Mouse (Mus musculus) heart, embryonic 13.5 days (tissue): ENCODE measurements at regions not wholly inside any gene's neighbourhood (a gene's known extent, or its start where the extent isn't known, plus 50 kb on each side); places are given as distances from the start of the nearest gene placed in this dataset.

Source experiments
- ATAC-seq: fragments of 200-750 bp; cut with Nextera tagmentation; 2 replicates; pipeline ENCODE4 v1.8.0; 2017; ENCODE audit warnings: moderate TSS enrichment; ENCODE audit not compliant: insufficient number of reproducible peaks, low FRiP score, low TSS enrichment; ENCODE audit errors: extremely low read depth
- H3K27ac ChIP-seq: fragments of 300-500 bp; sonication (generic); replicated peaks from 2 replicates; pipeline ENCODE4 v1.5.1; 2015; ENCODE audit warnings: moderate library complexity, mild to moderate bottlenecking, inconsistent platforms
- H3K27me3 ChIP-seq: fragments of 300-500 bp; sonication (generic); replicated peaks from 2 replicates; pipeline ENCODE4 v1.6.1; 2015; ENCODE audit warnings: mild to moderate bottlenecking, inconsistent platforms
- H3K36me3 ChIP-seq: fragments of 300-500 bp; sonication (generic); 2 replicates; pipeline ENCODE4 v1.6.1; 2015; ENCODE audit warnings: mild to moderate bottlenecking, inconsistent platforms
- H3K4me1 ChIP-seq: fragments of 300-500 bp; sonication (generic); 2 replicates; pipeline ENCODE4 v1.6.1; 2015; ENCODE audit warnings: inconsistent platforms
- H3K4me2 ChIP-seq: fragments of 300-500 bp; sonication (generic); 2 replicates; pipeline ENCODE4 v1.6.1; 2015; ENCODE audit warnings: inconsistent platforms, mild to moderate bottlenecking, moderate library complexity
- H3K4me3 ChIP-seq: fragments of 300-500 bp; sonication (generic); 2 replicates; pipeline ENCODE4 v1.5.1; 2015; ENCODE audit warnings: moderate library complexity, mild to moderate bottlenecking, inconsistent platforms
- H3K9ac ChIP-seq: fragments of 300-500 bp; sonication (generic); 2 replicates; pipeline ENCODE4 v1.6.1; 2015; ENCODE audit warnings: inconsistent platforms, mild to moderate bottlenecking, moderate library complexity
- H3K9me3 ChIP-seq: fragments of 300-500 bp; sonication (generic); 2 replicates; pipeline ENCODE4 v1.6.1; 2016; ENCODE audit warnings: inconsistent platforms
- WGBS: fragments of 180-500 bp; shearing (Covaris S2); methylation state at CpG from one replicate; pipeline ENCODE4 v1.1.7; 2015; ENCODE audit warnings: mixed read lengths; 5-methylcytosine and 5-hydroxymethylcytosine counted together

DNA sequence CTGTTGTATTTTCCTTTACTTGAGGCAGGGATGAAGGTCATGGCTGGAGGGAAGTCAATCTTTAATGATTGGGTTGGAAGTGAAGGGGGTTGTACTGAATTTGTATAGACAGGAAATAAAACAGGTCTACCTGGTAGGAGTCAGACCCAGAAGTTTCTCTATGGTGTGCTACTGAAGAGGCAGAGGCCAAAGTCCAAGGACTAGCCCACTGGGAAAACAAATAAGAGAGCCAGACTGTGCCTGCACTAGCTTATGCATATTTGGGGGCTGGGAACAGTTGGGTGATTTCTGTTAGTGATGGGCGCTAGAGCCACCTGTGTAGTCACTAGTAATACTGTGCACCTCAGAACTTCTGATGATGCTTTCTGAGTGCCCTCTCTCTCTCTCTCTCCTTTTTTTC is 203.7 kb downstream of the Dusp6 start:
- no peak overlapping the region for H3K4me2 ChIP-seq
- ATAC-seq = no peak
- H3K9ac ChIP-seq = no peak overlapping the region
- peak overlapping the region; percentile 77 for H3K27ac ChIP-seq
- no peaks in the 10 kb centered on the region for H3K9me3 ChIP-seq
- no peaks in the 10 kb centered on the region for H3K27me3 ChIP-seq
- WGBS = 74% methylated on average over 1 of the region's 1 CpGs
- no peak overlapping the region for H3K4me3 ChIP-seq
- no peaks in the 10 kb centered on the region for H3K36me3 ChIP-seq
- H3K4me1 ChIP-seq = peaks cover under 1% of the 10 kb centered on the region

DNA sequence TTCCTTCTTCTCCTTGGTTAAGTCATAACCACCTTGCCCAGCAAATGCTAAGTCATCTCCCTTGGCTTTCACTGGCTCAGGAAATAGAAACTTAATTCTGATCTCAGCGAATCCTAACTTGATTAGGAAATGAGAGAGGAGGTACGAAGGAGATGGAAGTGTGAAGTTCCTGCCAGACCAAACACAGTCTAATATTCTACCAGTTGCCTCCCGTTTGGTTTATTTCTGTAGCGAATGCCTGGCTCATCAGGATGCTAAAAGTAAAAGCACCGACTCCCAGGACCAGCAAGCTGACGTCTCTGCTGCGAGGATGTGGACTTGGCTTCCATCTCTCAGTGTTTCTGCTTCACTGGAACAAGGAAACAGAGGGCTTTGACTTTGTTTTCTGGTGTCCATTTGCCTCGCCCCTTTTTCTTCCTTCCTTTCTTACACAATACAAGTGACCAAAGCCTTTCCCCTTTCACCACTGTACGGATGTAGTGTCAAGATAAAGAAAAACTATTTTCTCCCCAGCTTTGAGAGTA is 204.3 kb downstream of the Dusp6 start:
- no peak; the same call in 1 of the 2 replicates for ATAC-seq
- peaks cover 2% of the 10 kb centered on the region for H3K4me1 ChIP-seq
- no peaks in the 10 kb centered on the region for H3K36me3 ChIP-seq
- WGBS = 56% methylated on average over 9 of the region's 9 CpGs
- 0 out of 2 replicates have a peak overlapping the region, but pooled peaks have one; percentile 2 for H3K4me2 ChIP-seq
- H3K27ac ChIP-seq = peak overlapping the region; percentile 77
- no peak overlapping the region for H3K4me3 ChIP-seq
- no peaks in the 10 kb centered on the region for H3K9me3 ChIP-seq
- H3K27me3 ChIP-seq = no peaks in the 10 kb centered on the region
- H3K9ac ChIP-seq = no peak overlapping the region

DNA sequence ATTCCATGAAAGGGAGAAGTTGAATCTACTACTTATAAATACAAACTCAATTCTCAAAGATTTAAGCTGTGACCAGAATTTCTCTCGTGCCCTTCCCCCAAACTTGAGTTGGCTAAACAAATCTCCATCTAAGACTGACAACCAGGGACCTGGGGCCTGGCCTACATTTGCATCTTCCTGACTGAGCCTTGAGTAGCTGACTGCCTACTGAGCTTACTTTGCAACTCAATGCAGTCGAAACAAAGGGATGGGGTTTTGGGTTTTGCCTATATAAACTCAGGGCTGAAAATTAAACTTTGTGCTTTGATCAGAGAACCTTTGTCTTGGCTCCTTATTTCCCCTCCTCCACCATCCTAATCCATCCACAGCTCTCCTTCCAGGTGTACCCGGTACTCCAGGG is 205.9 kb downstream of the Dusp6 start:
- H3K36me3 ChIP-seq = no peaks in the 10 kb centered on the region
- 58% methylated on average over 3 of the region's 3 CpGs for WGBS
- no peak overlapping the region for H3K9ac ChIP-seq
- no peak for ATAC-seq
- peaks cover 13% of the 10 kb centered on the region for H3K4me1 ChIP-seq
- H3K4me2 ChIP-seq = no peak overlapping the region
- H3K27ac ChIP-seq = no peak overlapping the region
- H3K27me3 ChIP-seq = no peaks in the 10 kb centered on the region
- no peaks in the 10 kb centered on the region for H3K9me3 ChIP-seq
- no peak overlapping the region for H3K4me3 ChIP-seq

DNA sequence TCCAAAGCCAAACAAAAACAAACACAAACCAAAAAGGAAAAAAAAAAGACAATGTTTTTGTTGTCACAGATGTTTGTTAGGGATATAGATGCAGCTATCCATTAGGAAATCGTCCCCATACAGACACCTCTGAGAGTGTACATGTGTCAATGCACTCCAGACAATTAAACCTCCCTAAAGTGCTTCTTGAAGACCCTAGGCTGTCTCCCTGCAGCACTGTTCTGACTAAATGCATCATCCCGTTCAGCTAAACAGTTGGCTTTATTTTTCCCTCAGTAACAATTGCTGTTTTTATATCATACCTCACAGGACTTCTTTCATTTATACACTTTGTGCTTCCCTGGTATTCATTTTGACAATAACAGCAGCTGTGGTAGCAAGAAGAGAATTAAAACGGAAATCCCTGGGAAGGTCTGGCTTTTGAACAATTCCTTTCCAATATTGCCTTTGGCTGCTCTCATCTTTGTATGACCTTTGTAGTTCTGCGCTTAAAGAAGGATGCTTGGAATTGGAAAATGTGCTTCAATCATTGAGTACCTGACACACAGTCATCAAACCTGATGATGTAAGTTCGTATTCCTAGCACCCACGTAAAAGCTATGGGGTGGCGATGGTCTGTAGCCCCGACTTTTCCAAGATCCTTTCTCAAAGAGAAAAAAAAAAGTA is 208.9 kb downstream of the Dusp6 start:
- H3K4me3 ChIP-seq = no peak overlapping the region
- peaks cover 21% of the 10 kb centered on the region for H3K4me1 ChIP-seq
- H3K36me3 ChIP-seq = no peaks in the 10 kb centered on the region
- no peak for ATAC-seq
- H3K9me3 ChIP-seq = no peaks in the 10 kb centered on the region
- no peaks in the 10 kb centered on the region for H3K27me3 ChIP-seq
- 72% methylated on average over 8 of the region's 8 CpGs for WGBS
- no peak overlapping the region for H3K9ac ChIP-seq
- peak overlapping the region; percentile 62 for H3K27ac ChIP-seq
- no peak overlapping the region for H3K4me2 ChIP-seq

DNA sequence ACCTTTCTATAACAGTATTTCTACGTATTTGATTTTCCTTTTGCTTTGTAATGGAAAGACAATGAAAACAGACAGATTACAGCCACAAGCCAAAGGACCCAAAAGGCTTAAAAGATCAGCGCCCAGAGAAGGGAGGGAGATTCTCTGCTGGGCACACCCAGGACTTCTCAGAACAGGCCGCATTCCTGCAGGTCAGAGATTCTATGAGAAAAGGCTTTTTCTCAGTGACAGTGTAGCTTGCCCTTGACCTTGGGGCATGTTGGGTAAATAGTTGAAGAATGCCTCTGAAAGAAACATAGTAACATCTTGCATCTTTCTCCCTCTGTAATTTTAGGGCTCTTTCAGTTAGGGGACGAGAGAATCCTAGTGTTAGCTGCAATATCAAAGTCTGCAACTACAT is 209.8 kb downstream of the Dusp6 start:
- Histone ChIP-seq H3K36me3 (no peaks in the 10 kb centered on the region), H3K4me2 (no peak overlapping the region), H3K9ac (no peak overlapping the region), H3K4me1 (peaks cover 21% of the 10 kb centered on the region), H3K4me3 (no peak overlapping the region), H3K27me3 (no peaks in the 10 kb centered on the region), H3K9me3 (no peaks in the 10 kb centered on the region), H3K27ac (peak overlapping the region; percentile 40; the same call in 1 of the 2 replicates)
- 53% methylated on average over 4 of the region's 4 CpGs for WGBS
- no peak for ATAC-seq

DNA sequence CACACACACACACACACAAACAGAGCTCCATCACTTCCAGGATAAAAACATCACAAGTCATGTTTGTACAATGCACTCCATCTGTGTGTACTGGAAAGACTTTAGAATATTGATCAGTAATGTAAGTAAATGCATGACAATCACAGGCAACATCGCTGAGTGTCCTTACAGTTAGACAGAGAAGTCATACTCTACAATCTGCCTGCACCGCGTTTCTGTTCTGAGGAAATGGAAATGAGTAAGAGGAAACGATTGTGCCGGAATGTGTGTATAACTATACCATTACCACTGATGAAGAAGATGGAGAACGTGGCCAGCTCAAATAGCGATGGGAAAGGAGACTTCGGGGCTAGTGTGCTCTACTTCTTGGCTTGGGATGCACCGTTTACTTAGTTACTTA is 210.7 kb downstream of the Dusp6 start:
- WGBS = 83% methylated on average over 9 of the region's 9 CpGs
- no peaks in the 10 kb centered on the region for H3K36me3 ChIP-seq
- ATAC-seq = no peak
- H3K4me1 ChIP-seq = peaks cover 21% of the 10 kb centered on the region
- no peaks in the 10 kb centered on the region for H3K9me3 ChIP-seq
- peak overlapping the region; percentile 43; the same call in 1 of the 2 replicates for H3K27ac ChIP-seq
- H3K27me3 ChIP-seq = no peaks in the 10 kb centered on the region
- H3K4me3 ChIP-seq = no peak overlapping the region
- no peak overlapping the region for H3K4me2 ChIP-seq
- no peak overlapping the region for H3K9ac ChIP-seq

DNA sequence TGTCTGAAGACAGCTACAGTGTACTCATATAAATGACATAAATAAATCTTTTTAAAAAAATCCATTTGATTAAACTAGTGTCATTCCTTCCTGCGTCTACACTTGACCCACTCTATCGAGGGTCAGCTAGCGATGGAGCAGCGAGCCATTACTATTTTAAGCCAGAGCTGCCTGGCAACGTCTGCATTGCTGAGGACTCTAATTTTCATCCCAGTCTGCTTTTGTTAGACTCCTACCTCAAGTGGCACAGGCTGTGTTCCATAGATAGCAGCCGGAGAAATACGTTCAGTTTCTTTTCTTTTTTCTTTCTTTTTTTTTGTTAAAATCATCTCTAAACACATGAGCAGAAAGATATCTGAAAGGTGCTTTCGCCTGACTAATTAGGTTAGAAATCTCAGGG is 211.5 kb downstream of the Dusp6 start:
- no peak overlapping the region for H3K4me3 ChIP-seq
- ATAC-seq = no peak
- peaks cover 21% of the 10 kb centered on the region for H3K4me1 ChIP-seq
- peak overlapping the region; percentile 78 for H3K27ac ChIP-seq
- no peak overlapping the region for H3K9ac ChIP-seq
- H3K27me3 ChIP-seq = no peaks in the 10 kb centered on the region
- no peaks in the 10 kb centered on the region for H3K9me3 ChIP-seq
- 0 out of 2 replicates have a peak overlapping the region, but pooled peaks have one; percentile 7 for H3K4me2 ChIP-seq
- 42% methylated on average over 8 of the region's 8 CpGs for WGBS
- no peaks in the 10 kb centered on the region for H3K36me3 ChIP-seq

DNA sequence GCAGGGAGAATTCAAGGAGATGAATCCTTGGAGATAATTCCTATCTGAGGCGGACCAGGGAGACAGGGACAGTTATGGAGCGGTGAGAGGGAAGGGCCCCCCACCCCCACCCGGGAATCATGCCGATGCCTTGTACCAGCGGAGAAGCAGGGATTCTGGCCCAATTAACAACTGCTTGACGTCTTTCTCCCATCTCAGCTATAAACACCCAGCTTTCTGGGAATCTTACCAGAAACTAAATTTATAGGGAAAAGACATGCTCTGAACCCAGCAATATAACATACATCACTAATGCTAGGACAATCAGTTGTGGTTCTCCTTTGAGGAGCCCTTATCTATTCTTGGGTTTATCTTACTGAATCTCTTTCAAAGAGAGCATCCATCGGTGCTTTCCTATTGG is 213.2 kb downstream of the Dusp6 start:
- Histone ChIP-seq H3K36me3 (no peaks in the 10 kb centered on the region), H3K4me3 (no peak overlapping the region), H3K27me3 (no peaks in the 10 kb centered on the region), H3K27ac (no peak overlapping the region), H3K9ac (no peak overlapping the region), H3K4me2 (no peak overlapping the region), H3K4me1 (peaks cover 21% of the 10 kb centered on the region), H3K9me3 (no peaks in the 10 kb centered on the region)
- WGBS = 66% methylated on average over 7 of the region's 7 CpGs
- no peak for ATAC-seq

DNA sequence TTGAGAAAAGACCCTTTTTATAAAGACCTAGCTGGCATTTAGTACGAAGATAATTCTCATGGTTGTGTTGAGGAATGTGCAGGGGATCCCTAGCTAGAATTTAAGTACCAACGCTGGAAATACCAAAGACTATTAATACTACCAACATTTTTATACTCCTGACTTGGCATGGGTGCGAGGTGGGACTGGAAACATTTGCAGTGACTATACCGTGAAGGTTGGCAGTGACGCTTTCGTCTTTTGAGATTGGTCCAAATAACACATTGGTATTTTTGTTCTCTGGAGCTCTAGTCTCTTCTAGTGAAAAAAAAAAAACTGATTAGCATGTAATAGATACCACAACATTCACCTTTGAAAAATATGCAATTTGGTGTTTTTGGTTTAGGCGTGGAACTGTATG is 213.7 kb downstream of the Dusp6 start:
- Histone ChIP-seq H3K36me3 (no peaks in the 10 kb centered on the region), H3K9me3 (no peaks in the 10 kb centered on the region), H3K9ac (no peak overlapping the region), H3K27ac (no peak overlapping the region), H3K4me3 (no peak overlapping the region), H3K4me1 (peaks cover 21% of the 10 kb centered on the region), H3K27me3 (no peaks in the 10 kb centered on the region), H3K4me2 (no peak overlapping the region)
- 82% methylated on average over 7 of the region's 7 CpGs for WGBS
- ATAC-seq = no peak

DNA sequence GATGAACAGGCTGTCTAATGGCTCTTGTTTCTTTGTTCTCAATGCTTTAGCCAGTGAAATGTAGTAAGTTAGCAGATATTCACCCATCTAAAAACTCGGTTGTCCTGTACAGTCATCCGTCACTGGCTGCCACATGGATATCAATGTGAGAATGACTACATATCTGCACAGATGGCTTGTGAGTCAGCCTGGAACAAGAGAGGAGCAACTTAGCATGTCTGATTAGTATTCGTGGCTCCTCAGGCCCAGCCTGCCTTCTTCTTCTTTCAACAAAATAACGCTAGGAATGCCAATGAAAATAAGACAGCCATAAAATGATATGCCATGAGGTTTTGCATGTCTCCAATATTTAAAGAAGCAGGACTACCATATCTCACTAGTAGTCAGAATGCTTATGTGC is 217.5 kb downstream of the Dusp6 start:
- WGBS = 72% methylated on average over 4 of the region's 4 CpGs
- H3K4me3 ChIP-seq = no peak overlapping the region
- no peak overlapping the region for H3K9ac ChIP-seq
- no peak overlapping the region for H3K27ac ChIP-seq
- no peaks in the 10 kb centered on the region for H3K27me3 ChIP-seq
- H3K4me2 ChIP-seq = no peak overlapping the region
- H3K36me3 ChIP-seq = no peaks in the 10 kb centered on the region
- no peak for ATAC-seq
- no peaks in the 10 kb centered on the region for H3K9me3 ChIP-seq
- no peaks in the 10 kb centered on the region for H3K4me1 ChIP-seq

DNA sequence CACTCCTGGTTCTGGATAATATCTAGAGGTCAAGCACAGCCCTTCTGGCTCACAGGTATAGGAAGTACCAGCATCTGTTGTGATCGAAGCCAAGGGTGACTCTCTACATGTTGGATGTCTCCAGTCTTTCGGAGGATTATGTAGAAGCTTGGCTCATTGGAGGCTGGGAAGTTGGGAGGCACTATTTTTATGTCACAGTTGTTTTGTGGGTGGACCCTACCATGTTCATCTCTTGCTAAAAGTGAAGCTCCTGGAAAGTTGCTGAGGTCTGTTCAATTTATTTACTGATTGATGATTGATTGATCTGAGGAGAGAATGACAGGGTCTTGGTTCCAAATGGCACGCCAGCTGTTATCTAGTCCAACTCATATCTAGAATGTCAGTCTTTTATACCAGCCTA is 219.0 kb downstream of the Dusp6 start:
- no peak overlapping the region for H3K4me2 ChIP-seq
- no peak overlapping the region for H3K27ac ChIP-seq
- WGBS = 80% methylated on average over 3 of the region's 3 CpGs
- no peak overlapping the region for H3K4me3 ChIP-seq
- ATAC-seq = no peak
- H3K9me3 ChIP-seq = peaks cover 5% of the 10 kb centered on the region
- H3K9ac ChIP-seq = no peak overlapping the region
- no peaks in the 10 kb centered on the region for H3K4me1 ChIP-seq
- H3K27me3 ChIP-seq = no peaks in the 10 kb centered on the region
- H3K36me3 ChIP-seq = no peaks in the 10 kb centered on the region
